Mouse (Mus musculus) liver, embryonic 14.5 days (tissue): ENCODE measurements around the gene Maff. TPM values are rescaled to one million over a fixed set of nuclear protein-coding genes. Genes with fewer than 3 reads are reported as not detected.

Experiments
- ATAC-seq: fragments of 200-750 bp; cut with Nextera tagmentation; 2 replicates; pipeline ENCODE4 v1.8.0; 2017; ENCODE audit warnings: moderate number of reproducible peaks, mild to moderate bottlenecking, moderate library complexity; ENCODE audit not compliant: insufficient read depth
- DNase-seq, 3 experiments: peaks; one replicate each; pipeline ENCODE4 v3.0.0-alpha.2; 2012 to 2013; ENCODE audit warnings: low read depth in 3 of 3, low spot score in 3 of 3
- H3K27ac ChIP-seq: fragments of 300-500 bp; sonication (generic); 2 replicates; pipeline ENCODE4 v1.5.1; 2014; ENCODE audit warnings: moderate library complexity, mild to moderate bottlenecking, control low read depth, inconsistent platforms
- H3K27me3 ChIP-seq: fragments of 300-500 bp; sonication (generic); 2 replicates; pipeline ENCODE4 v1.6.1; 2014; ENCODE audit warnings: mild to moderate bottlenecking, low read length, moderate library complexity; ENCODE audit not compliant: control insufficient read depth, insufficient read depth
- H3K36me3 ChIP-seq: fragments of 300-500 bp; sonication (generic); replicated peaks from 2 replicates; pipeline ENCODE4 v1.6.1; 2014; ENCODE audit warnings: low read depth; ENCODE audit not compliant: control insufficient read depth, insufficient read depth
- H3K4me1 ChIP-seq, 2 experiments: fragments of 200-500 bp in 1 of 2; fragments of 300-500 bp in 1 of 2; sonication (generic) in 1 of 2; replicated peaks; 2 replicates each; pipeline ENCODE4 v1.6.1; 2012 to 2014; ENCODE audit warnings: antibody characterized with exemption in 1 of 2, inconsistent platforms in 1 of 2, low read length in 1 of 2; ENCODE audit not compliant: control insufficient read depth in 2 of 2, insufficient read depth in 2 of 2
- H3K4me2 ChIP-seq: fragments of 300-500 bp; sonication (generic); 2 replicates; pipeline ENCODE4 v1.6.1; 2014; ENCODE audit warnings: low read depth, mild to moderate bottlenecking, control low read depth, moderate library complexity
- H3K4me3 ChIP-seq, 2 experiments: fragments of 200-500 bp in 1 of 2; fragments of 300-500 bp in 1 of 2; sonication (generic) in 1 of 2; 2 replicates each; pipeline ENCODE4 v1.5.1; 2012 to 2014; ENCODE audit warnings: low read depth in 2 of 2, low read length in 2 of 2, mild to moderate bottlenecking in 2 of 2, control low read depth in 1 of 2, inconsistent platforms in 1 of 2, moderate library complexity in 1 of 2; ENCODE audit not compliant: insufficient read depth in 1 of 2
- H3K9ac ChIP-seq: fragments of 300-500 bp; sonication (generic); replicated peaks from 2 replicates; pipeline ENCODE4 v1.6.1; 2014; ENCODE audit warnings: mild to moderate bottlenecking, control low read depth, moderate library complexity
- H3K9me3 ChIP-seq: fragments of 300-500 bp; sonication (generic); 2 replicates; pipeline ENCODE4 v1.6.1; 2016; ENCODE audit warnings: low read length, mixed read lengths; ENCODE audit not compliant: control insufficient read depth
- CTCF ChIP-seq: IDR thresholded peaks from 2 replicates; pipeline ENCODE4 v1.5.1; 2016; ENCODE audit warnings: antibody characterized with exemption, low read depth, control low read depth
- EP300 ChIP-seq: IDR thresholded peaks from 2 replicates; pipeline ENCODE4 v1.6.1; 2016; ENCODE audit warnings: antibody characterized with exemption, low read depth
- WGBS: fragments of 180-500 bp; shearing (Covaris S2); extraction: QIAGEN DNeasy Blood & Tissue Kit; methylation state at CpG from one replicate; pipeline ENCODE4 v1.1.7; 2014; ENCODE audit not compliant: insufficient replicate concordance; 5-methylcytosine and 5-hydroxymethylcytosine counted together
- polyA plus RNA-seq, 2 experiments: library from polyadenylated mRNA; depleted of rRNA in 1 of 2; stranded (reverse) in 1 of 2; unstranded in 1 of 2; fragments of >200 nt; fragmentation: Nextera tagmentation in 1 of 2; extraction: Ambion mirVana in 1 of 2; gene quantifications; 2 replicates each; pipeline versions ENCODE4 v1.2.1 to v1.2.3; 2012 to 2014

Gene Maff
- polyA plus RNA-seq, 2 experiments = 1.1 to 1.8 TPM

- Histone ChIP-seq H3K9ac (no peak overlapping the region), H3K4me2 (no peak overlapping the region), H3K36me3 (no peaks in the 10 kb centered on the region), H3K4me1 (no peaks in the 10 kb centered on the region; a peak in 1 of 4 replicates), H3K27me3 (no peaks in the 10 kb centered on the region), H3K27ac (no peak overlapping the region), H3K9me3 (no peaks in the 10 kb centered on the region), H3K4me3 (no peak overlapping the region)
- 76% methylated on average over 8 of the region's 8 CpGs for WGBS
- peak; percentile 21; the same call in 1 of the 2 replicates for ATAC-seq
- DNase-seq = no peak
- TF ChIP-seq EP300 (no peak), CTCF (no peak)
Observed at GRCm38 (mm10) chr15:79368861-79369440, 22.5 kb downstream of the Maff start.

GRCm38 (mm10) chr15:79369452-79370280 is 23.2 kb downstream of the Maff start:
- Histone ChIP-seq H3K9me3 (no peaks in the 10 kb centered on the region), H3K27ac (no peak overlapping the region), H3K9ac (no peak overlapping the region), H3K4me2 (no peak overlapping the region), H3K36me3 (no peaks in the 10 kb centered on the region), H3K27me3 (no peaks in the 10 kb centered on the region), H3K4me3 (no peak overlapping the region), H3K4me1 (no peaks in the 10 kb centered on the region; a peak in 1 of 4 replicates)
- no peak for ATAC-seq
- 69% methylated on average over 15 of the region's 15 CpGs for WGBS
- TF ChIP-seq CTCF = no peak
- TF ChIP-seq EP300 = no peak
- DNase-seq = no peak

GRCm38 (mm10) chr15:79370281-79370843 is 23.9 kb downstream of the Maff start:
- Histone ChIP-seq H3K9ac (no peak overlapping the region), H3K36me3 (no peaks in the 10 kb centered on the region), H3K4me1 (no peaks in the 10 kb centered on the region; a peak in 1 of 4 replicates), H3K27ac (no peak overlapping the region), H3K4me3 (no peak overlapping the region), H3K4me2 (no peak overlapping the region), H3K27me3 (no peaks in the 10 kb centered on the region), H3K9me3 (no peaks in the 10 kb centered on the region)
- TF ChIP-seq CTCF (no peak), EP300 (no peak)
- DNase-seq (no peak), ATAC-seq (peak; percentile 29; the same call in 1 of the 2 replicates)
- 72% methylated on average over 7 of the region's 7 CpGs for WGBS

- H3K9ac ChIP-seq = no peak overlapping the region
- no peaks in the 10 kb centered on the region for H3K36me3 ChIP-seq
- no peak for DNase-seq
- WGBS = 74% methylated on average over 3 of the region's 3 CpGs
- H3K9me3 ChIP-seq = no peaks in the 10 kb centered on the region
- no peaks in the 10 kb centered on the region for H3K27me3 ChIP-seq
- no peak overlapping the region for H3K27ac ChIP-seq
- H3K4me1 ChIP-seq = no peaks in the 10 kb centered on the region; a peak in 1 of 4 replicates
- TF ChIP-seq EP300 (no peak), CTCF (no peak)
- H3K4me2 ChIP-seq = no peak overlapping the region
- ATAC-seq = no peak
- no peak overlapping the region for H3K4me3 ChIP-seq
Observed at GRCm38 (mm10) chr15:79374760-79375159, 28.3 kb downstream of the Maff start.

- Histone ChIP-seq H3K4me1 (no peaks in the 10 kb centered on the region; a peak in 1 of 4 replicates), H3K27ac (no peak overlapping the region), H3K9me3 (no peaks in the 10 kb centered on the region), H3K9ac (no peak overlapping the region), H3K27me3 (no peaks in the 10 kb centered on the region), H3K36me3 (no peaks in the 10 kb centered on the region), H3K4me3 (no peak overlapping the region), H3K4me2 (no peak overlapping the region)
- no peak for TF ChIP-seq CTCF
- WGBS = 72% methylated on average over 6 of the region's 6 CpGs
- ATAC-seq = no peak
- DNase-seq = no peak
Observed at GRCm38 (mm10) chr15:79377681-79378080, 31.3 kb downstream of the Maff start.
